Mouse (Mus musculus): ENCODE measurements around the gene Cel.
"Not testable (repeated sequence)": the region's sequence is repeated elsewhere in the genome, so short reads cannot be mapped to it uniquely, and the experiment has no call there.

The Cel gene

DNA sequence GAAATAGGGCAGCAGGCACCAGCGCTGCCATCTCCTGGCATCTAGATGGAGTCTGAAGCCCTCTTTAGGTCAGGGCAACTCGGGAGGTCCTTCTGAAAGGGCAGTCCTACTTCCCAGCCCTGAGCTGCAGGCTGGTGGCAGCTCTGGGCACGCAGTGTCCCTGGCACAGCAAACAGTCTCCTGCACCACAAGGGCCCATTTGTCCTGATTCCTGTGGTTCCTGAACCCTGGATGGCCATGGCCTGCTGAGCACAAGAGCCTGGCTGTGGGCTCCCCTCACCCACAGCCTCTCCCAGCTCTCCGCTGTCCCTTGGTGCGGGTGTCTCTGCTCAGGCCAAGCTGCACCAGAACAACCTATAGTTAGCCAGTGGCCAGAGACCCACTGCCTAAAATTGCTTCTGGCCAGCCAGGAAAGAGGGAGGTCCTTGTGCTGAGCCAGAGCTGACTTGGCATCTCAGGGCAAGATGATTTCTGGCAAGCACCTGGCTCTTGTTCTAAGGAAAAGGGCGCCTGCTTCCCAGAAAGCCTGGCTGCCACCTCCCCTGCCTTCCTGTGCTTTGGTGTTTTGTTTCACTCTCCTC, 41.5 kb downstream of the Cel start:
- DNase-seq (ENCODE audit: low read depth, low spot score) = no peak

DNA sequence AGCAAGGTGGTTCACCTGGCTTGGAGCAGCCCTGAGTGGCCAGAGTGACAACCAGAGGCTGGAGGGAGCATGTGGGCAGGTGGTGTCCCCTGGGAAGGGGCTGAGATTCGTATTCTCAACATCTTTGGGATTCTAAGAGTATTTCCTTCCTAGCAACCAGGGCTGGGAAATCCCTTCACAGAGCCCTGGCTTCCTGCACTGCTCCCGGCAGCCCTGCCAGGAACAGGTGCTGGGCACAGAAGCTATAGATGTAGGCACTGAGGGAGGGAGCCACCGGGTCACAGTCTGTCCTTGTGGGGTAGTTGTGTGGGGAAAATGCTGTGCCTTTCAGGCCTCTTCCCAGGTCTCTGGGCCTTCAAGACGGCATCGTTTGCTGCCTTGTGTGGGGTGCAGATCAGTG, 42.6 kb downstream of the Cel start:
- DNase-seq (ENCODE audit: low read depth, low spot score) = no peak

DNA sequence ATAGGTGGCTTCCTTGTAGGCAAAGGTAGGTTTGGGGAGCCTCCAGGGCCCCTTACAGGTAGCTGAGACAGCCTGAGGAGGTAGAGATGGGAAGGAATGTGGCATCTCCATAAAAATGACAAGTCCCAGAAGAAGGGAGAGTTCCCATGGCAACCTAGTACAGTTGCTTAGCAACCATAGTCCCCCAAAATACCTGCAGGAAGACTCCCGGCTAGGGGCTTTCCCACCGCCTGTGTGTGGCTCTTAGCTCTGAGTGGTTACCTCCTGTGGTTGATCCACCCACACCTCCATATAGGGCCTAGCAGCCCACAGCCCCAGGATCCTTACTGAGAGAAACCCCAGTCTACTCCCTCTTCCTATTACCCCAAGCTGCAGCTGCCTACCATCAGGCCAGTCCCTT, 45.0 kb downstream of the Cel start:
- no peak for DNase-seq (ENCODE audit: low read depth, low spot score)

DNA sequence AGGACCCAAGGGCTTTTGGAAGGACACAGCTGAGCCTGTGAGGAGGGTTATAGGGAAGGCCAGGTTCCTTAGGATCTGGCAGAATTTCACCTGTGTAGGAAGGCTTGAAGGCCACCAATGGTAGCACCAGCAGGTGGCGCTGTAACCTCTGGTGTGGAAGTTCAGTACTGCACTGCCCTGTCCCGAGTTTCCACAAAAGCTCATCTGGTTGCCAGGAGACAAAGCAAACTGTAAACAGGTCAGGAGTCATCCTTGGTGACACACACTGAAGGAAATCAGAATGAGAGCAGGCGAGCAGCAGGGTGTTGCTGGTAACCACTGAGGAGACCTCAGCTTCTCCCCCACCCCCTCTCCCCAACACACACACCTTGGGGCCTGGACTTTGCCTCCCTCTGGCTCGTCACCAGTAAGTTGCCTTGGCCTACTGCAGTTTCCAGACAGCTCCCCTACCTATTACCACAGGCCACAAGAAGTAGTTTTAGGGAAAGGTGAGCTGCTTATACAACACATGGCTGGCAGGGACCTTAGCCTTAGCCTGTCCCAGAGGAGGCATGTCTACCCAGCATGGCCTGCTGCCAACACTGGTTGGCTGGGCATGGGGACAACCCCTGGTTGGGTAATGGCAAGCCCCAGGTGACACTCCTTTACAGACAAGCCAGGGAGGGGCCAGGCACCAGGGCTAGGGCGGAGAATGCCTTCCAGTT, 45.8 kb downstream of the Cel start:
- DNase-seq (ENCODE audit: low read depth, low spot score) = peak; percentile 72

DNA sequence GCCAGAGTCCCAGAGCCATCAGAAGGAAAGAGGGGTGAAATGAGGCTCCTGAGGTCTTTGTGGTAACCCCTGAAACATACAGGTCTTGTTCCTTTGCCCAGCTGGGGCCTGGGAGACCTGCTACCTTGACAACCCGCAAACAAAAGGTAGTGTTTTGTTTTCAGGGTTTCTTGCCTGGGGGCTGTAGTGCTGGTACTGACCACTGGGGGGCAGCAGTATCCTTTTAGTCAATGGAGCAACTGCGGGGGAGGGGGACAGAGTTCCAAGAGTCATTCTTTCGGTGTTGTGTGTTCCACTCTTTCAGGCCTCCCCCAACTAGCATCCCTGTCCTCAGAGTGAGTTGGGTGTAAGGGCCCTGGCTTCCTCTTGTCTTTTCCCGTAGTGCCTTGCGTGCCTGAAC, 48.7 kb downstream of the Cel start:
- peak; percentile 78 for DNase-seq (ENCODE audit: low read depth, low spot score)

DNA sequence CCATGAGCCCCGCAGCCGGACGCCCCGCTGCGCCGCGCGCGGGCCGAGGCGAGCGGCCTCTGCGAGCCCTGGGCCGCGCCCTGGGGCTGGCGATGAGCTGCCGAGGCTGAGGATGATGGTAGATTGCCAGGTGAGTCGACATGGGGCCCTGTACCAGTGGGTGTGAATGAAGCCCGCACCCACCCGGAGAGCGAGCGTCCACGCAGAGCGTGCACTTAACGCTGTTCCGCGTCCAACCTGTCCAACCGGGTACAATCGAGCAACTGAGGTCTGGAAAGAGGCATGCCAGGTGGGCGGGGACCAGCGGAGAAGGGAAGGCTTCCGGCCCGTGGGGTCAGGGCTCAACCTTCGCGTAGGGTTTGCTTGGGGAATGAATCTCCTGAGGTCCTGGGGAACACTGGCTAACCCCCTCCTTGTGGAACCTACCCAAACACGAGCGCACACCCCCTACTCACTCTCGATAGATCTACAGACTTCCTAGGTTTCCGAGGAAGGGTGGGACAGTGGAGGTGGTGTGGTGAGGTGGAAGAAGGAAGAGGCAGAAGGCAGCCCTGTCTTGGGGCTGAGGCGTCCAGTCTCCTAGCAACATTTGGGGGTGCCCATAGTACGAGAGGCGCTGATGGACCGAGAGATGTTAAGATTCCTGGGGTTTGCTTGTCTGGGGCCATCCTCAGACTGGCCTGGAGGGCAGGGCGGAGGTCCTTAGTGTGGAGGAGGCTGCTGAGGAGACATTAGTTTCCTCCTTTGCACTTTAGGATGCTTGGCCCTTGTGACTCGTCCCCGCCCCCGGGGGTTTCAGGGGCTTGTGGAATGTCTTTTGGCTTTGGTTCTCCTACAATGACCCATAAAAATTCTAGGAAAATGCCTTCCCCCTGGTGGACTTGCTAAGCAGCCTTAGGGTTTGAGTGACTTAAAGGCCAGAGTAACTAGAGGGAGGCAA, 49.5 kb downstream of the Cel start:
- DNase-seq (ENCODE audit: low read depth, low spot score) = no peak

DNA sequence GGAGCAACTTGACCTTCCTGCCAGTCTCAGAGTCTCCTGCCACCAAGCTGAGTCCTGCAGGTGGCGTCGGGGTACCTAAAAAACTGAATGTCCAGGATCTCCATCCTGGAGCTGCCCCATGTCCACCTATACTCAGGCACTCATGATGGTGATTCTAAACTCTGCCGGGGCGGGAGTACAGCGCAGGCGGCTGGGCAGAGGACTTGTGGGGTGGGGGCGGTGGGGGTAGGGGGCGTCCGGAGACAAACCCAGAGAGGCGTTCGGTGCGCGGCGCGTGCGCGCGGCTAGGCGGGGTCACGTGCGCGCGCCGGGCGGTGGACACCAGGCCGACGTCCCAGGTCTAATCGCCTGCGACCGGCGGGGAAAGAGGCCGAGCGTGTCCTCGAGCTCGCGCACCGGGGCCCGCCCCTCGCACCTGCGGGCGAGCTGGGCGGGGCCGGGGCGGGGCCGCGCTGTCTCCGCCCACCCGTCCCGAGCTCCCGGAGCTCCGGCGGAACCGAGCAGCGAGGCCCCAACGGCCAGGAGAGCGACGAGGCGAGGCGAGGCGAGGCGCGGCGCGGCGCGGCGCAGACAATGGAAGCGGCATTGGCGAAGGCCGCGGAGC, 50.3 kb downstream of the Cel start, which contains the start of gene Ralgds:
Gene Ralgds, plus strand, starts transcription at position 328 of the 604 bp plus-strand sequence.
- DNase-seq (ENCODE audit: low read depth, low spot score) = no peak

DNA sequence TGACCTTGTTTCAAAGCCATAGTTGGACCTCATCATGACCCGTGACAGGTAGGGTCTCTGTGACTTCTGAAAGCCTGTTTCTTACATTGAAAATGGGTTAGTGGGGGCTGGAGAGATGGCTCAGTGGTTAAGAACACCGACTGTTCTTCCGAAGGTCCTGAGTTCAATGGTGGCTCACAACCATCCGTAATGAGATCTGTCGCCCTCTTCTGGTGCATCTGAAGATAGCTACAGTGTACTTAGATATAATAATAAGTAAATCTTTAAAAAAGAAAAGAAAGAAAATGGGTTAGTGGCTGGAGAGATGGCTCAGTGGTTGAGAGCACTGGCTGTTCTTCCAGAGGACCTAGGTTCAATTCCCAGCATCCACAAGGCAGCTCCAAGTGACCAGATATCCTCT, 51.6 kb downstream of the Cel start:
- not testable (repeated sequence) for DNase-seq (ENCODE audit: low read depth, low spot score)

DNA sequence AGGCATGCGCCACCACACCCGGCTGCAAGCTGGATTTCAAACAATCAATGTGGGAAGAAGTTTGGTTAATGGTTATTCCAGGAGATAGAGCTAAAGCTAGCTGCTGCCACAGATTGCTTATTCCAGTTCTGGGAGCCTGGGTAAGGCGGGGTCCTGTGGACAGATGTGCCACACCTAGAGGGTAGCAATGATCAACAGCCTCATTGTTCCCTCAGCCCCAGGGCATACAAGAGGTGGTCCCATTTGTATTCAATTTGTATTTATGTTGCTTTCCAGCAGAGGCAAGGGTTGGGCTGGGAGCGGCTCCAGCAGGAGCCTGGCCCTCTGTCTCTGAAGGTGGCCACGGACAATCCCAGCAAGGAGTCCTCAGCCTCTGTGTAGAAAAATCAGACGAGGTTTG, 56.9 kb downstream of the Cel start:
- DNase-seq (ENCODE audit: low read depth, low spot score) = no peak

DNA sequence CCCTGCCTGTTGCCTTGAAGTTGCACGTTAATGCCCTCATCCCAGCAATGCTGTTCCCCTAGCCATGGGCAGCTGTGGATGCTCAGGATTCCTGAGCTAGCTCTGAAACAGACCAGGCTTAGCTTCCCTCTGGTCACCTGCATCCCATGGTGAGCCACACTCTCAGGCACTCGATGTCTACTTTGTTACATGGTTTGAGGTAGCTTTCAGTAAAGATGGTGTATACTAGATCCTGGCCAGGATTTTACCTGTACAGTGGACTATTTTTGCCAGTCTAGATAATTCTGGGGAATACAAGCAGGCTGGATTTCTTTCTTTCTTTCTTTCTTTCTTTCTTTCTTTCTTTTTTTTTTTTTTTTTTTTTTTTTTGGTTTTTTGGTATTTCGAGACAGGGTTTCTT, 57.4 kb downstream of the Cel start, which contains the start of gene Gm10134:
Gene Gm10134, plus strand, starts transcription at position 301 of the 400 bp plus-strand sequence.
- no peak for DNase-seq (ENCODE audit: low read depth, low spot score)
